In genomic region chr16:28650589-28650988, GRCm38 (mm10) we compare ENCODE assay signal across 28 mouse cellular contexts.
DNase-seq lines count a peak whose midpoint lies in the region; ATAC-seq and TF ChIP-seq lines count a peak whose summit lies in the region.
"Had no signal": no experiment of that assay in that cellular context is flagged by ENCODE, and none has a peak within 500 bp of the region (broad histone marks: within the 10 kb centered on the region; RNA-seq: fewer than 3 reads in every experiment).

No protein-coding gene starts in this region.

- no peak for TF ChIP-seq CTCF in forebrain, postnatal 0 days (IDR thresholded peaks at IDR 0.05; ENCODE audit: low read depth)

- H3K4me3 ChIP-seq in forebrain, postnatal 0 days (ENCODE audit: low read depth, low read length): no peak overlapping the region
- no peak overlapping the region for H3K4me3 ChIP-seq in forebrain, embryonic 16.5 days (replicated peaks; ENCODE audit: low read length)
- H3K4me3 ChIP-seq in midbrain, embryonic 14.5 days (replicated peaks; ENCODE audit: low read depth, low read length): no peak overlapping the region
- no peak overlapping the region for H3K4me3 ChIP-seq in midbrain, embryonic 15.5 days
- H3K4me3 ChIP-seq: embryonic facial prominence, embryonic 10.5 days; embryonic facial prominence, embryonic 15.5 days; forebrain, embryonic 13.5 days; heart, embryonic 13.5 days; limb, embryonic 12.5 days; liver, embryonic 15.5 days; neural tube, embryonic 15.5 days had no signal

- no peaks in the 10 kb centered on the region for H3K27me3 ChIP-seq in forebrain, postnatal 0 days (ENCODE audit: insufficient read depth, low read length)
- no peaks in the 10 kb centered on the region for H3K27me3 ChIP-seq in forebrain, embryonic 16.5 days (replicated peaks; ENCODE audit: control insufficient read depth, insufficient read depth, low read length)
- no peaks in the 10 kb centered on the region for H3K27me3 ChIP-seq in midbrain, embryonic 14.5 days (ENCODE audit: control insufficient read depth, insufficient read depth, low read length)
- no peaks in the 10 kb centered on the region for H3K27me3 ChIP-seq in midbrain, embryonic 15.5 days (replicated peaks)
- H3K27me3 ChIP-seq: CH12.LX; embryonic facial prominence, embryonic 15.5 days; forebrain, embryonic 13.5 days; heart, embryonic 13.5 days; limb, embryonic 12.5 days; liver, embryonic 15.5 days; neural tube, embryonic 15.5 days had no signal

- no peaks in the 10 kb centered on the region for H3K4me1 ChIP-seq in forebrain, postnatal 0 days (ENCODE audit: insufficient read depth)
- H3K4me1 ChIP-seq in forebrain, embryonic 16.5 days (replicated peaks; ENCODE audit: control insufficient read depth, insufficient read depth, low read length): no peaks in the 10 kb centered on the region
- H3K4me1 ChIP-seq in midbrain, embryonic 14.5 days (ENCODE audit: control insufficient read depth, insufficient read depth, low read length): no peaks in the 10 kb centered on the region
- H3K4me1 ChIP-seq in midbrain, embryonic 15.5 days: no peaks in the 10 kb centered on the region
- H3K4me1 ChIP-seq: embryonic facial prominence, embryonic 10.5 days; embryonic facial prominence, embryonic 15.5 days; forebrain, embryonic 13.5 days; heart, embryonic 13.5 days; limb, embryonic 12.5 days; liver, embryonic 15.5 days had no signal

- no peak for DNase-seq in cerebellum, postnatal 4 days (ENCODE audit: low spot score in 2 of 2)
- no peak for DNase-seq in forebrain, postnatal 0 days
- DNase-seq in midbrain, embryonic 14.5 days: peak; percentile 9
- no peak for DNase-seq in thymus, postnatal 10 days (ENCODE audit: low spot score in 2 of 2)
- DNase-seq: adrenal gland, adult 2 months; adrenal gland, postnatal 36 days; gastrocnemius, postnatal 10 days; heart, postnatal 10 days; kidney, postnatal 14 days; layer of hippocampus, adult 9-11 months; lung, embryonic 14.5 days; lung, postnatal 14 days; retina, postnatal 1 day; right cerebral cortex, postnatal 14 days; thymus, postnatal 14 days had no signal

- WGBS in forebrain, postnatal 0 days: 40% methylated on average over 3 of the region's 3 CpGs
- WGBS in forebrain, embryonic 16.5 days: 51% methylated on average over 3 of the region's 3 CpGs
- WGBS in midbrain, embryonic 14.5 days: 60% methylated on average over 3 of the region's 3 CpGs
- 52% methylated on average over 3 of the region's 3 CpGs for WGBS in midbrain, embryonic 15.5 days

- H3K9ac ChIP-seq in forebrain, postnatal 0 days: no peak overlapping the region
- no peak overlapping the region for H3K9ac ChIP-seq in forebrain, embryonic 16.5 days (replicated peaks; ENCODE audit: low read depth, low read length)
- H3K9ac ChIP-seq in midbrain, embryonic 14.5 days (replicated peaks; ENCODE audit: low read length): no peak overlapping the region
- H3K9ac ChIP-seq in midbrain, embryonic 15.5 days: no peak overlapping the region
- H3K9ac ChIP-seq: embryonic facial prominence, embryonic 15.5 days; forebrain, embryonic 13.5 days; heart, embryonic 13.5 days; limb, embryonic 12.5 days; liver, embryonic 15.5 days; lung, embryonic 14.5 days; neural tube, embryonic 15.5 days had no signal

- peak; percentile 70; the same call in 1 of the 2 replicates for ATAC-seq in cerebellum, adult (ENCODE audit: insufficient number of reproducible peaks, low FRiP score, low TSS enrichment)
- ATAC-seq in forebrain, postnatal 0 days: 0 out of 2 replicates have a peak, but pooled peaks have one; percentile 16
- no peak for ATAC-seq in forebrain, embryonic 16.5 days
- no peak for ATAC-seq in midbrain, embryonic 14.5 days (ENCODE audit: low FRiP score, low TSS enrichment)
- ATAC-seq in midbrain, embryonic 15.5 days (replicated peaks): no peak
- ATAC-seq: activated CD4-positive, CD25-positive, alpha-beta regulatory T cell, adult 4 months; forebrain, embryonic 13.5 days; intestine, embryonic 16.5 days had no signal

- no peaks in the 10 kb centered on the region for H3K36me3 ChIP-seq in forebrain, postnatal 0 days (ENCODE audit: insufficient read depth)
- no peaks in the 10 kb centered on the region for H3K36me3 ChIP-seq in forebrain, embryonic 16.5 days (ENCODE audit: control insufficient read depth, insufficient read depth)
- H3K36me3 ChIP-seq in midbrain, embryonic 14.5 days (ENCODE audit: control insufficient read depth, insufficient read depth, low read length): no peaks in the 10 kb centered on the region
- no peaks in the 10 kb centered on the region for H3K36me3 ChIP-seq in midbrain, embryonic 15.5 days (replicated peaks)
- H3K36me3 ChIP-seq: embryonic facial prominence, embryonic 10.5 days; embryonic facial prominence, embryonic 15.5 days; heart, embryonic 13.5 days; limb, embryonic 12.5 days; liver, embryonic 15.5 days; neural tube, embryonic 15.5 days had no signal

- no peaks in the 10 kb centered on the region for H3K9me3 ChIP-seq in forebrain, postnatal 0 days (ENCODE audit: low read length)
- no peaks in the 10 kb centered on the region for H3K9me3 ChIP-seq in forebrain, embryonic 16.5 days (ENCODE audit: control insufficient read depth, low read length)
- H3K9me3 ChIP-seq in midbrain, embryonic 14.5 days (ENCODE audit: control insufficient read depth, low read length): no peaks in the 10 kb centered on the region
- H3K9me3 ChIP-seq in midbrain, embryonic 15.5 days: no peaks in the 10 kb centered on the region
- H3K9me3 ChIP-seq: embryonic facial prominence, embryonic 10.5 days; embryonic facial prominence, embryonic 15.5 days; forebrain, embryonic 13.5 days; heart, embryonic 13.5 days; limb, embryonic 12.5 days; liver, embryonic 15.5 days; neural tube, embryonic 15.5 days had no signal

- H3K27ac ChIP-seq in forebrain, postnatal 0 days (ENCODE audit: low read depth, low read length): no peak overlapping the region
- no peak overlapping the region for H3K27ac ChIP-seq in forebrain, embryonic 16.5 days (ENCODE audit: low read length)
- H3K27ac ChIP-seq in midbrain, embryonic 14.5 days (replicated peaks; ENCODE audit: low read depth, low read length): no peak overlapping the region
- H3K27ac ChIP-seq in midbrain, embryonic 15.5 days: no peak overlapping the region
- H3K27ac ChIP-seq: embryonic facial prominence, embryonic 10.5 days; embryonic facial prominence, embryonic 15.5 days; forebrain, embryonic 13.5 days; heart, embryonic 13.5 days; limb, embryonic 12.5 days; liver, embryonic 15.5 days; neural tube, embryonic 15.5 days had no signal

- no peak overlapping the region for H3K4me2 ChIP-seq in forebrain, postnatal 0 days (ENCODE audit: low read depth)
- H3K4me2 ChIP-seq in forebrain, embryonic 16.5 days (ENCODE audit: low read length): no peak overlapping the region
- H3K4me2 ChIP-seq in midbrain, embryonic 14.5 days (ENCODE audit: low read length): no peak overlapping the region
- H3K4me2 ChIP-seq in midbrain, embryonic 15.5 days: no peak overlapping the region
- H3K4me2 ChIP-seq: embryonic facial prominence, embryonic 15.5 days; forebrain, embryonic 13.5 days; heart, embryonic 13.5 days; limb, embryonic 12.5 days; liver, embryonic 15.5 days; lung, embryonic 14.5 days; neural tube, embryonic 15.5 days had no signal

Comparison
In these comparisons a context has a peak if more than half of its experiments do, and no peak if none do; other contexts are left out.
1. ATAC-seq: peak in cerebellum, adult (single experiment) and forebrain, postnatal 0 days (single experiment); none in forebrain, embryonic 16.5 days (single experiment), midbrain, embryonic 14.5 days (single experiment) and midbrain, embryonic 15.5 days (single experiment).